Mouse (Mus musculus) stomach, embryonic 15.5 days (tissue): ENCODE data around the gene Swsap1. TPM values are rescaled to one million over a fixed set of nuclear protein-coding genes. Genes with fewer than 3 reads are reported as not detected.
A peak's percentile ranks its signal among the peaks of the same experiment; 100 is the strongest.

Source experiments
- ATAC-seq: fragments of 200-750 bp; cut with Nextera tagmentation; 2 replicates; pipeline ENCODE4 v1.8.0; 2017; ENCODE audit warnings: low read depth, moderate number of reproducible peaks, moderate TSS enrichment; ENCODE audit not compliant: insufficient read depth, low FRiP score
- H3K27ac ChIP-seq: fragments of 300-500 bp; sonication (generic); 2 replicates; pipeline ENCODE4 v1.5.1; 2015; ENCODE audit warnings: mild to moderate bottlenecking, inconsistent platforms
- H3K27me3 ChIP-seq: fragments of 300-500 bp; sonication (generic); replicated peaks from 2 replicates; pipeline ENCODE4 v1.6.1; 2015; ENCODE audit warnings: inconsistent platforms
- H3K36me3 ChIP-seq: fragments of 300-500 bp; sonication (generic); 2 replicates; pipeline ENCODE4 v1.6.1; 2015; ENCODE audit warnings: inconsistent platforms
- H3K4me1 ChIP-seq: fragments of 300-500 bp; sonication (generic); 2 replicates; pipeline ENCODE4 v1.6.1; 2015; ENCODE audit warnings: inconsistent platforms
- H3K4me2 ChIP-seq: fragments of 300-500 bp; sonication (generic); 2 replicates; pipeline ENCODE4 v1.6.1; 2015; ENCODE audit warnings: mild to moderate bottlenecking, inconsistent platforms
- H3K4me3 ChIP-seq: fragments of 300-500 bp; sonication (generic); replicated peaks from 2 replicates; pipeline ENCODE4 v1.5.1; 2015; ENCODE audit warnings: inconsistent platforms
- H3K9ac ChIP-seq: fragments of 300-500 bp; sonication (generic); 2 replicates; pipeline ENCODE4 v1.6.1; 2015; ENCODE audit warnings: inconsistent platforms
- H3K9me3 ChIP-seq: fragments of 300-500 bp; sonication (generic); 2 replicates; pipeline ENCODE4 v1.6.1; 2016; ENCODE audit warnings: inconsistent platforms
- WGBS: fragments of 180-500 bp; shearing (Covaris S2); methylation state at CpG from one replicate; pipeline ENCODE4 v1.1.7; 2015; 5-methylcytosine and 5-hydroxymethylcytosine counted together
- polyA plus RNA-seq: library from polyadenylated mRNA; unstranded; fragments of >200 nt; fragmentation: Nextera tagmentation; extraction: Ambion mirVana; gene quantifications from 2 replicates; pipeline ENCODE4 v1.2.1, GENCODE M21; 2015

Gene Swsap1
- polyA plus RNA-seq, 1 experiment from 2014 or later = 6.2 TPM

- Histone ChIP-seq H3K36me3 (no peaks in the 10 kb centered on the region), H3K4me1 (peaks cover 7% of the 10 kb centered on the region; the same call in 1 of the 2 replicates), H3K4me2 (peak overlapping the region; percentile 85), H3K9me3 (no peaks in the 10 kb centered on the region), H3K9ac (no peak overlapping the region), H3K27ac (no peak overlapping the region), H3K27me3 (no peaks in the 10 kb centered on the region), H3K4me3 (peak overlapping the region; percentile 58; the same call in 1 of the 2 replicates)
- no peak for ATAC-seq
- WGBS = 82% methylated on average over 4 of the region's 4 CpGs
Measured at GRCm38 (mm10) chr9:21937711-21938175, 17.8 kb upstream of the Swsap1 start.

GRCm38 (mm10) chr9:21938234-21938855 is 17.2 kb upstream of the Swsap1 start:
- H3K27ac ChIP-seq = no peak overlapping the region
- no peak overlapping the region for H3K9ac ChIP-seq
- 76% methylated on average over 4 of the region's 4 CpGs for WGBS
- no peak for ATAC-seq
- no peaks in the 10 kb centered on the region for H3K27me3 ChIP-seq
- no peaks in the 10 kb centered on the region for H3K36me3 ChIP-seq
- H3K4me1 ChIP-seq = peaks cover 7% of the 10 kb centered on the region; the same call in 1 of the 2 replicates
- H3K4me2 ChIP-seq = no peak overlapping the region
- H3K4me3 ChIP-seq = no peak overlapping the region
- no peaks in the 10 kb centered on the region for H3K9me3 ChIP-seq

- Histone ChIP-seq H3K4me1 (peaks cover 9% of the 10 kb centered on the region; the same call in 1 of the 2 replicates), H3K4me2 (no peak overlapping the region), H3K27me3 (peaks cover 8% of the 10 kb centered on the region; the same call in 1 of the 2 replicates), H3K4me3 (no peak overlapping the region), H3K9ac (no peak overlapping the region), H3K9me3 (no peaks in the 10 kb centered on the region), H3K36me3 (no peaks in the 10 kb centered on the region), H3K27ac (no peak overlapping the region)
- no peak for ATAC-seq
- WGBS = 67% methylated on average over 12 of the region's 12 CpGs
Measured at GRCm38 (mm10) chr9:21943046-21943445, 12.5 kb upstream of the Swsap1 start.

- Histone ChIP-seq H3K4me2 (no peak overlapping the region), H3K27ac (no peak overlapping the region), H3K9me3 (no peaks in the 10 kb centered on the region), H3K27me3 (peaks cover 8% of the 10 kb centered on the region; the same call in 1 of the 2 replicates), H3K36me3 (no peaks in the 10 kb centered on the region), H3K9ac (no peak overlapping the region), H3K4me3 (no peak overlapping the region), H3K4me1 (peaks cover 9% of the 10 kb centered on the region; the same call in 1 of the 2 replicates)
- 34% methylated on average over 12 of the region's 12 CpGs for WGBS
- ATAC-seq = no peak
Measured at GRCm38 (mm10) chr9:21943638-21944037, 11.9 kb upstream of the Swsap1 start.

- no peaks in the 10 kb centered on the region for H3K36me3 ChIP-seq
- peaks cover 8% of the 10 kb centered on the region; the same call in 1 of the 2 replicates for H3K27me3 ChIP-seq
- no peak overlapping the region for H3K9ac ChIP-seq
- no peak overlapping the region for H3K4me3 ChIP-seq
- H3K4me1 ChIP-seq = peaks cover 9% of the 10 kb centered on the region; the same call in 1 of the 2 replicates
- H3K4me2 ChIP-seq = no peak overlapping the region
- WGBS = 18% methylated on average over 23 of the region's 23 CpGs
- H3K9me3 ChIP-seq = no peaks in the 10 kb centered on the region
- H3K27ac ChIP-seq = no peak overlapping the region
- no peak for ATAC-seq
Measured at GRCm38 (mm10) chr9:21944267-21944666, 11.3 kb upstream of the Swsap1 start.

GRCm38 (mm10) chr9:21947540-21948130 is 7.9 kb upstream of the Swsap1 start:
- Histone ChIP-seq H3K9ac (no peak overlapping the region), H3K4me3 (no peak overlapping the region; the same call in 1 of the 2 replicates), H3K36me3 (no peaks in the 10 kb centered on the region), H3K4me2 (no peak overlapping the region), H3K4me1 (peaks cover 9% of the 10 kb centered on the region; the same call in 1 of the 2 replicates), H3K9me3 (no peaks in the 10 kb centered on the region), H3K27ac (no peak overlapping the region), H3K27me3 (peaks cover 8% of the 10 kb centered on the region; the same call in 1 of the 2 replicates)
- 6% methylated on average over 27 of the region's 28 CpGs for WGBS
- peak; percentile 32; the same call in 1 of the 2 replicates for ATAC-seq

- Histone ChIP-seq H3K4me2 (no peak overlapping the region), H3K9me3 (no peaks in the 10 kb centered on the region), H3K4me3 (no peak overlapping the region), H3K27ac (no peak overlapping the region), H3K36me3 (no peaks in the 10 kb centered on the region), H3K4me1 (peaks cover 9% of the 10 kb centered on the region; the same call in 1 of the 2 replicates), H3K27me3 (peaks cover 8% of the 10 kb centered on the region; the same call in 1 of the 2 replicates), H3K9ac (no peak overlapping the region)
- ATAC-seq = no peak
- 48% methylated on average over 8 of the region's 8 CpGs for WGBS
Measured at GRCm38 (mm10) chr9:21948146-21948545, 7.4 kb upstream of the Swsap1 start.

GRCm38 (mm10) chr9:21948790-21949189 is 6.8 kb upstream of the Swsap1 start:
- no peak for ATAC-seq
- H3K4me2 ChIP-seq = no peak overlapping the region
- no peak overlapping the region for H3K9ac ChIP-seq
- peaks cover 9% of the 10 kb centered on the region; the same call in 1 of the 2 replicates for H3K4me1 ChIP-seq
- H3K27me3 ChIP-seq = peaks cover 8% of the 10 kb centered on the region; the same call in 1 of the 2 replicates
- H3K9me3 ChIP-seq = no peaks in the 10 kb centered on the region
- H3K36me3 ChIP-seq = no peaks in the 10 kb centered on the region
- no peak overlapping the region for H3K27ac ChIP-seq
- H3K4me3 ChIP-seq = no peak overlapping the region
- 64% methylated on average over 6 of the region's 6 CpGs for WGBS

- 0 out of 2 replicates have a peak, but pooled peaks cover 4% of the 10 kb centered on the region for H3K4me1 ChIP-seq
- 13% methylated on average over 11 of the region's 11 CpGs for WGBS
- no peak overlapping the region for H3K27ac ChIP-seq
- H3K9ac ChIP-seq = no peak overlapping the region
- H3K9me3 ChIP-seq = no peaks in the 10 kb centered on the region
- H3K4me3 ChIP-seq = no peak overlapping the region
- no peaks in the 10 kb centered on the region for H3K36me3 ChIP-seq
- H3K27me3 ChIP-seq = peaks cover 5% of the 10 kb centered on the region; the same call in 1 of the 2 replicates
- ATAC-seq = no peak
- no peak overlapping the region for H3K4me2 ChIP-seq
Measured at GRCm38 (mm10) chr9:21950322-21950721, 5.2 kb upstream of the Swsap1 start.

- Histone ChIP-seq H3K27me3 (peaks cover 5% of the 10 kb centered on the region; the same call in 1 of the 2 replicates), H3K27ac (no peak overlapping the region), H3K9me3 (no peaks in the 10 kb centered on the region), H3K4me3 (no peak overlapping the region), H3K36me3 (no peaks in the 10 kb centered on the region), H3K4me1 (peaks cover 11% of the 10 kb centered on the region; the same call in 1 of the 2 replicates), H3K4me2 (no peak overlapping the region), H3K9ac (no peak overlapping the region)
- ATAC-seq = no peak
- WGBS = 74% methylated on average over 3 of the region's 3 CpGs
Measured at GRCm38 (mm10) chr9:21951977-21952376, 3.6 kb upstream of the Swsap1 start.

GRCm38 (mm10) chr9:21953600-21953999 is 2.0 kb upstream of the Swsap1 start:
- Histone ChIP-seq H3K4me1 (peaks cover 6% of the 10 kb centered on the region; the same call in 1 of the 2 replicates), H3K36me3 (no peaks in the 10 kb centered on the region), H3K27ac (no peak overlapping the region), H3K4me3 (no peak overlapping the region), H3K27me3 (no peaks in the 10 kb centered on the region), H3K9ac (no peak overlapping the region), H3K9me3 (no peaks in the 10 kb centered on the region), H3K4me2 (no peak overlapping the region)
- WGBS = 12% methylated on average over 3 of the region's 3 CpGs
- ATAC-seq = no peak

- Histone ChIP-seq H3K9me3 (no peaks in the 10 kb centered on the region), H3K27ac (no peak overlapping the region), H3K4me2 (peak overlapping the region; percentile 55), H3K27me3 (no peaks in the 10 kb centered on the region), H3K4me1 (peaks cover 6% of the 10 kb centered on the region; the same call in 1 of the 2 replicates), H3K9ac (no peak overlapping the region), H3K4me3 (no peak overlapping the region), H3K36me3 (no peaks in the 10 kb centered on the region)
- WGBS = 74% methylated on average over 3 of the region's 3 CpGs
- ATAC-seq = no peak
Measured at GRCm38 (mm10) chr9:21954635-21955034, 920 bp upstream of the Swsap1 start.
